In genomic region chr5:41888834-41889233, GRCm38 (mm10) we compare ENCODE assay signal across 9 mouse cellular contexts. TPM values are rescaled to one million over a fixed set of nuclear protein-coding genes. Genes with fewer than 3 reads are reported as not detected.
DNase-seq lines count a peak whose midpoint lies in the region; ATAC-seq lines count a peak whose summit lies in the region.
"Had no signal": no experiment of that assay in that cellular context is flagged by ENCODE, and none has a peak within 500 bp of the region (broad histone marks: within the 10 kb centered on the region; RNA-seq: fewer than 3 reads in every experiment).

No protein-coding gene starts in this region.

- H3K4me1 ChIP-seq in forebrain, embryonic 12.5 days: no peaks in the 10 kb centered on the region
- H3K4me1 ChIP-seq in forebrain, embryonic 11.5 days (replicated peaks; ENCODE audit: control insufficient read depth, insufficient read depth, low read length): no peaks in the 10 kb centered on the region
- H3K4me1 ChIP-seq: embryonic facial prominence, embryonic 13.5 days had no signal

- H3K27me3 ChIP-seq in forebrain, embryonic 12.5 days: peaks cover 3% of the 10 kb centered on the region; the same call in 1 of the 2 replicates
- no peaks in the 10 kb centered on the region for H3K27me3 ChIP-seq in forebrain, embryonic 11.5 days (ENCODE audit: control insufficient read depth, insufficient read depth, low read length)

- H3K4me3 ChIP-seq in forebrain, embryonic 12.5 days (replicated peaks): no peak overlapping the region
- H3K4me3 ChIP-seq in forebrain, embryonic 11.5 days (ENCODE audit: low read depth, low read length): no peak overlapping the region
- H3K4me3 ChIP-seq: embryonic facial prominence, embryonic 13.5 days had no signal

- no peaks in the 10 kb centered on the region for H3K36me3 ChIP-seq in forebrain, embryonic 12.5 days (replicated peaks)
- no peaks in the 10 kb centered on the region for H3K36me3 ChIP-seq in forebrain, embryonic 11.5 days (ENCODE audit: control insufficient read depth, insufficient read depth, low read length)
- H3K36me3 ChIP-seq: embryonic facial prominence, embryonic 13.5 days had no signal

- no peaks in the 10 kb centered on the region for H3K9me3 ChIP-seq in forebrain, embryonic 12.5 days
- H3K9me3 ChIP-seq in forebrain, embryonic 11.5 days (ENCODE audit: control insufficient read depth, low read length): no peaks in the 10 kb centered on the region
- H3K9me3 ChIP-seq: embryonic facial prominence, embryonic 13.5 days had no signal

- no peak overlapping the region for H3K27ac ChIP-seq in forebrain, embryonic 12.5 days
- no peak overlapping the region for H3K27ac ChIP-seq in forebrain, embryonic 11.5 days (ENCODE audit: low read depth, low read length)
- H3K27ac ChIP-seq: embryonic facial prominence, embryonic 13.5 days had no signal

- no peak overlapping the region for H3K9ac ChIP-seq in forebrain, embryonic 12.5 days
- H3K9ac ChIP-seq in forebrain, embryonic 11.5 days (ENCODE audit: low read length): no peak overlapping the region
- H3K9ac ChIP-seq: embryonic facial prominence, embryonic 13.5 days had no signal

- DNase-seq in forebrain, embryonic 11.5 days (ENCODE audit: low spot score): no peak
- peak; percentile 30 for DNase-seq in A20 (ENCODE audit: low read depth, low spot score)
- peak; percentile 70 to 74 for DNase-seq in cerebellum, postnatal 14 days
- peak; percentile 5 for DNase-seq in mesoderm, embryonic 11.5 days (ENCODE audit: low read depth, low spot score)
- DNase-seq in heart, adult 11 months: no peak
- DNase-seq in urinary bladder, postnatal 10 days (ENCODE audit: low spot score): no peak

- WGBS in forebrain, embryonic 12.5 days: 52% methylated on average over 3 of the region's 3 CpGs
- WGBS in forebrain, embryonic 11.5 days: 70% methylated on average over 3 of the region's 3 CpGs

- no peak overlapping the region for H3K4me2 ChIP-seq in forebrain, embryonic 12.5 days
- no peak overlapping the region for H3K4me2 ChIP-seq in forebrain, embryonic 11.5 days (ENCODE audit: low read depth, low read length, severe bottlenecking)
- H3K4me2 ChIP-seq: embryonic facial prominence, embryonic 13.5 days had no signal

- ATAC-seq in forebrain, embryonic 12.5 days (ENCODE audit: low FRiP score): peak; percentile 72
- no peak; the same call in 1 of the 2 replicates for ATAC-seq in forebrain, embryonic 11.5 days (replicated peaks; ENCODE audit: low FRiP score)
- no peak for ATAC-seq in erythroid progenitor cell, adult 5-6 weeks (replicated peaks; ENCODE audit: low FRiP score, poor library complexity, severe bottlenecking)

RNA-seq across cellular contexts. Expression of gene Bod1l, which starts 44.7 kb away (rescaled TPM):
- polyA plus RNA-seq in forebrain, embryonic 12.5 days (2016; fragmentation: Nextera tagmentation; extraction: Ambion mirVana): 29.1 and 30.0 TPM in 2 replicates
- polyA plus RNA-seq in forebrain, embryonic 11.5 days (2014; fragmentation: Nextera tagmentation; extraction: Ambion mirVana): 22.8 and 24.5 TPM in 2 replicates
- total RNA-seq in erythroid progenitor cell, adult 5-6 weeks (2015; ENCODE audit: low replicate concordance): 18.0 and 23.5 TPM in 2 replicates
- 34.7 and 88.4 TPM in 2 replicates for total RNA-seq in erythroid progenitor cell, adult 5-6 weeks (2017; ENCODE audit: low replicate concordance)

Comparison
In these comparisons a context has a peak if more than half of its experiments do, and no peak if none do; other contexts are left out.
1. DNase-seq: peak in A20 (single experiment), cerebellum, postnatal 14 days (2 of 2) and mesoderm, embryonic 11.5 days (single experiment); none in forebrain, embryonic 11.5 days (single experiment), heart, adult 11 months (single experiment) and urinary bladder, postnatal 10 days (single experiment).